10 mouse cellular contexts compared by ENCODE assay signal in the genomic region with DNA sequence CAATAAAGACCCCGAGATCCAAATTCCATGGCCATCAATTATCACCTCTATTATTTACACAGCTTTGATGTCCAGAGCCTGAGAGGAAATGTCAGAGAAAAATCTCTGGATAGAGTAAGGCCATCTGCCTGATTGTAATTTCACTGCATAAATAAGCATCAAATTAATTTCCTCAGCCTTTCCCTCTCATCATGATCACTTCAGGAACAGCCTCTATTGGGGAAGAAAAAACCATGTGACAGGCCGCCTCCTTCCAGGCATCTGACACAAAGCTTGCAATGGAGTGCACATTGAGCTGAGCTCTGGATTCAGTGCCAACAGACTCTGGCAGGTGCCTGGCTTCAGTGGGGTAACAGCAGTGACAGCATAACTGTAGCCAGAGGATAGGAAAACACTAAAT.
DNase-seq lines count a peak whose midpoint lies in the region; ATAC-seq and TF ChIP-seq lines count a peak whose summit lies in the region.
"Had no signal": no experiment of that assay in that cellular context is flagged by ENCODE, and none has a peak within 500 bp of the region (broad histone marks: within the 10 kb centered on the region; RNA-seq: fewer than 3 reads in every experiment).

No protein-coding gene starts in this region.

- no peak overlapping the region for H3K4me2 ChIP-seq in heart, embryonic 12.5 days
- H3K4me2 ChIP-seq in hindbrain, embryonic 16.5 days (ENCODE audit: low read length): no peak overlapping the region
- no peak overlapping the region for H3K4me2 ChIP-seq in midbrain, postnatal 0 days (ENCODE audit: low read depth, low read length, poor library complexity, severe bottlenecking)
- H3K4me2 ChIP-seq: heart, embryonic 13.5 days; liver, embryonic 15.5 days had no signal

- WGBS in heart, embryonic 12.5 days: 64% methylated on average over 2 of the region's 2 CpGs
- WGBS in hindbrain, embryonic 16.5 days: 38% methylated on average over 2 of the region's 2 CpGs
- 25% methylated on average over 2 of the region's 2 CpGs for WGBS in midbrain, postnatal 0 days
- WGBS in kidney, adult 2 months: 58% methylated on average over 2 of the region's 2 CpGs

- no peak for ATAC-seq in heart, embryonic 12.5 days (ENCODE audit: insufficient number of reproducible peaks, low FRiP score)
- peak; percentile 94 for ATAC-seq in hindbrain, embryonic 16.5 days
- ATAC-seq in midbrain, postnatal 0 days (ENCODE audit: low FRiP score): peak; percentile 84

- H3K9ac ChIP-seq in heart, embryonic 12.5 days: no peak overlapping the region
- H3K9ac ChIP-seq in hindbrain, embryonic 16.5 days (ENCODE audit: low read depth, low read length): no peak overlapping the region
- H3K9ac ChIP-seq in midbrain, postnatal 0 days (replicated peaks; ENCODE audit: low read length, poor library complexity, severe bottlenecking): no peak overlapping the region
- H3K9ac ChIP-seq: heart, embryonic 13.5 days; liver, embryonic 15.5 days had no signal

- H3K4me3 ChIP-seq in heart, embryonic 12.5 days: no peak overlapping the region
- no peak overlapping the region for H3K4me3 ChIP-seq in hindbrain, embryonic 16.5 days (ENCODE audit: low read length)
- H3K4me3 ChIP-seq in midbrain, postnatal 0 days (ENCODE audit: low read depth, low read length): no peak overlapping the region
- no peak overlapping the region for H3K4me3 ChIP-seq in kidney, adult 2 months (ENCODE audit: insufficient read depth, low read depth, low read length)
- H3K4me3 ChIP-seq: heart, embryonic 13.5 days; liver, embryonic 15.5 days had no signal

- TF ChIP-seq POLR2A in kidney, adult 2 months (IDR thresholded peaks at IDR 0.05; ENCODE audit: low read depth, low read length): no peak

- peaks cover 52% of the 10 kb centered on the region for H3K36me3 ChIP-seq in heart, embryonic 12.5 days
- peaks cover 8% of the 10 kb centered on the region for H3K36me3 ChIP-seq in hindbrain, embryonic 16.5 days (ENCODE audit: control insufficient read depth, insufficient read depth, low read length)
- peaks cover 20% of the 10 kb centered on the region for H3K36me3 ChIP-seq in midbrain, postnatal 0 days (ENCODE audit: insufficient read depth, low read length)
- H3K36me3 ChIP-seq in kidney, adult 2 months (ENCODE audit: control insufficient read depth, insufficient read depth, low read length): peaks cover 5% of the 10 kb centered on the region

- no peaks in the 10 kb centered on the region for H3K27me3 ChIP-seq in heart, embryonic 12.5 days (replicated peaks)
- no peaks in the 10 kb centered on the region for H3K27me3 ChIP-seq in hindbrain, embryonic 16.5 days (replicated peaks; ENCODE audit: control insufficient read depth, insufficient read depth, low read length)
- H3K27me3 ChIP-seq in midbrain, postnatal 0 days (ENCODE audit: insufficient read depth, low read length): no peaks in the 10 kb centered on the region
- no peaks in the 10 kb centered on the region for H3K27me3 ChIP-seq in kidney, adult 2 months (replicated peaks; ENCODE audit: control insufficient read depth, insufficient read depth, low read length)
- H3K27me3 ChIP-seq: heart, embryonic 13.5 days; liver, embryonic 15.5 days had no signal

- no peaks in the 10 kb centered on the region for H3K9me3 ChIP-seq in heart, embryonic 12.5 days (replicated peaks)
- no peaks in the 10 kb centered on the region for H3K9me3 ChIP-seq in hindbrain, embryonic 16.5 days (ENCODE audit: control insufficient read depth, low read length)
- no peaks in the 10 kb centered on the region for H3K9me3 ChIP-seq in midbrain, postnatal 0 days (ENCODE audit: low read length)
- H3K9me3 ChIP-seq: heart, embryonic 13.5 days; liver, embryonic 15.5 days had no signal

- no peak overlapping the region for H3K27ac ChIP-seq in heart, embryonic 12.5 days (ENCODE audit: poor library complexity, severe bottlenecking)
- peak overlapping the region; percentile 45 for H3K27ac ChIP-seq in hindbrain, embryonic 16.5 days (ENCODE audit: low read depth, low read length)
- 0 out of 2 replicates have a peak overlapping the region, but pooled peaks have one; percentile 4 for H3K27ac ChIP-seq in midbrain, postnatal 0 days (ENCODE audit: low read depth, low read length)
- no peak overlapping the region for H3K27ac ChIP-seq in kidney, adult 2 months (ENCODE audit: insufficient read depth, low read depth, low read length)
- H3K27ac ChIP-seq: heart, embryonic 13.5 days; liver, embryonic 15.5 days had no signal

- peaks cover 11% of the 10 kb centered on the region for H3K4me1 ChIP-seq in heart, embryonic 12.5 days (replicated peaks)
- H3K4me1 ChIP-seq in hindbrain, embryonic 16.5 days (ENCODE audit: control insufficient read depth, insufficient read depth, low read depth, low read length): no peaks in the 10 kb centered on the region
- H3K4me1 ChIP-seq in midbrain, postnatal 0 days (ENCODE audit: insufficient read depth, low read length): no peaks in the 10 kb centered on the region
- peaks cover 3% of the 10 kb centered on the region; the same call in 1 of the 2 replicates for H3K4me1 ChIP-seq in kidney, adult 2 months (ENCODE audit: control insufficient read depth, insufficient read depth, low read length)
- H3K4me1 ChIP-seq: liver, embryonic 15.5 days had no signal

- peak; percentile 89 for DNase-seq in heart, adult 11 months
- peak; percentile 82 for DNase-seq in cerebellum, adult 8-10 months
- DNase-seq in midbrain, postnatal 0 days (ENCODE audit: low spot score): peak; percentile 90
- DNase-seq in ovary, adult 18-20 months (ENCODE audit: low spot score): no peak
- no peak for DNase-seq in thymus, adult 18-20 months
- DNase-seq in kidney, adult 2 months: no peak

- no peak for TF ChIP-seq CTCF in midbrain, postnatal 0 days (IDR thresholded peaks at IDR 0.05)
- TF ChIP-seq CTCF in kidney, adult 2 months (conservative IDR thresholded peaks at IDR 0.05; ENCODE audit: insufficient read depth, insufficient read length, low read depth, low read length): no peak

Comparison
In these comparisons a context has a peak if more than half of its experiments do, and no peak if none do; other contexts are left out.
1. DNase-seq: peak in heart, adult 11 months (single experiment), cerebellum, adult 8-10 months (single experiment) and midbrain, postnatal 0 days (single experiment); none in ovary, adult 18-20 months (single experiment), thymus, adult 18-20 months (0 of 2) and kidney, adult 2 months (single experiment).
2. H3K27ac ChIP-seq: peak in hindbrain, embryonic 16.5 days (single experiment) and midbrain, postnatal 0 days (single experiment); none in heart, embryonic 12.5 days (single experiment) and kidney, adult 2 months (single experiment).